Mouse (Mus musculus): ENCODE measurements around the gene Sfxn2. TPM values are rescaled to one million over a fixed set of nuclear protein-coding genes. Genes with fewer than 3 reads are reported as not detected.
A peak's percentile ranks its signal among the peaks of the same experiment; 100 is the strongest.

Gene Sfxn2
- 24.9 and 25.2 TPM in 2 replicates for polyA plus RNA-seq (2015; fragmentation: Nextera tagmentation; extraction: Ambion mirVana)

- Histone ChIP-seq H3K4me2 (peak within 1 kb of the TSS; percentile 79), H3K27ac (peak within 1 kb of the TSS; percentile 83), H3K27me3 (no peaks in the 10 kb centered on the region), H3K9me3 (no peaks in the 10 kb centered on the region), H3K36me3 (no peaks in the 10 kb centered on the region), H3K9ac (peak within 1 kb of the TSS; percentile 81), H3K4me3 (peak within 1 kb of the TSS; percentile 83), H3K4me1 (peaks cover 23% of the 10 kb centered on the region)
- under 1% methylated on average over 65 of the region's 67 CpGs for WGBS
- ATAC-seq (ENCODE audit: insufficient number of reproducible peaks, insufficient read depth, low FRiP score, low TSS enrichment, low read depth): peak; percentile 97
Measured at GRCm38 (mm10) chr19:46572951-46573937, at the start of gene Sfxn2, which contains the start of gene Arl3. TSS of gene Sfxn2 (plus strand) at chr19:46573365. TSS of gene Arl3 (minus strand) at chr19:46573198.

- Histone ChIP-seq H3K27me3 (no peaks in the 10 kb centered on the region), H3K4me2 (peak overlapping the region; percentile 64), H3K27ac (peak overlapping the region; percentile 83), H3K9ac (peak overlapping the region; percentile 47; the same call in 1 of the 2 replicates), H3K36me3 (no peaks in the 10 kb centered on the region), H3K9me3 (no peaks in the 10 kb centered on the region), H3K4me3 (peak overlapping the region; percentile 32), H3K4me1 (peaks cover 62% of the 10 kb centered on the region)
- 5% methylated on average over 20 of the region's 20 CpGs for WGBS
- ATAC-seq (ENCODE audit: insufficient number of reproducible peaks, insufficient read depth, low FRiP score, low TSS enrichment, low read depth): peak; percentile 89
Measured at GRCm38 (mm10) chr19:46523480-46524151, 49.5 kb upstream of the Sfxn2 start.

- no peak for ATAC-seq (ENCODE audit: insufficient number of reproducible peaks, insufficient read depth, low FRiP score, low TSS enrichment, low read depth)
- H3K4me2 ChIP-seq: peak overlapping the region; percentile 64
- H3K9ac ChIP-seq: peak overlapping the region; percentile 47
- peaks cover 62% of the 10 kb centered on the region for H3K4me1 ChIP-seq
- no peaks in the 10 kb centered on the region for H3K27me3 ChIP-seq
- H3K9me3 ChIP-seq: no peaks in the 10 kb centered on the region
- 7% methylated on average over 6 of the region's 6 CpGs for WGBS
- H3K36me3 ChIP-seq: no peaks in the 10 kb centered on the region
- H3K4me3 ChIP-seq: peak overlapping the region; percentile 32
- H3K27ac ChIP-seq: peak overlapping the region; percentile 83
Measured at GRCm38 (mm10) chr19:46524152-46524544, 49.0 kb upstream of the Sfxn2 start.

- H3K4me2 ChIP-seq: peak overlapping the region; percentile 64
- H3K36me3 ChIP-seq: no peaks in the 10 kb centered on the region
- H3K9me3 ChIP-seq: no peaks in the 10 kb centered on the region
- H3K9ac ChIP-seq: peak overlapping the region; percentile 47
- H3K4me1 ChIP-seq: peaks cover 68% of the 10 kb centered on the region
- H3K27ac ChIP-seq: peak overlapping the region; percentile 83
- no peaks in the 10 kb centered on the region for H3K27me3 ChIP-seq
- WGBS: 25% methylated on average over 14 of the region's 14 CpGs
- 0 out of 2 replicates have a peak overlapping the region, but pooled peaks have one; percentile 32 for H3K4me3 ChIP-seq
- no peak for ATAC-seq (ENCODE audit: insufficient number of reproducible peaks, insufficient read depth, low FRiP score, low TSS enrichment, low read depth)
Measured at GRCm38 (mm10) chr19:46524601-46525321, 48.4 kb upstream of the Sfxn2 start.

- Histone ChIP-seq H3K36me3 (no peaks in the 10 kb centered on the region), H3K27ac (peak overlapping the region; percentile 36), H3K4me1 (peaks cover 80% of the 10 kb centered on the region), H3K27me3 (no peaks in the 10 kb centered on the region), H3K4me3 (no peak overlapping the region), H3K4me2 (peak overlapping the region; percentile 5; the same call in 1 of the 2 replicates), H3K9ac (peak overlapping the region; percentile 40; the same call in 1 of the 2 replicates), H3K9me3 (no peaks in the 10 kb centered on the region)
- ATAC-seq (ENCODE audit: insufficient number of reproducible peaks, insufficient read depth, low FRiP score, low TSS enrichment, low read depth): no peak
- WGBS: 37% methylated on average over 10 of the region's 10 CpGs
Measured at GRCm38 (mm10) chr19:46525691-46526631, 47.2 kb upstream of the Sfxn2 start.

- 14% methylated on average over 17 of the region's 17 CpGs for WGBS
- peak overlapping the region; percentile 88 for H3K27ac ChIP-seq
- no peak for ATAC-seq (ENCODE audit: insufficient number of reproducible peaks, insufficient read depth, low FRiP score, low TSS enrichment, low read depth)
- peak overlapping the region; percentile 58 for H3K4me2 ChIP-seq
- H3K4me3 ChIP-seq: peak overlapping the region; percentile 27
- no peaks in the 10 kb centered on the region for H3K36me3 ChIP-seq
- peaks cover 97% of the 10 kb centered on the region for H3K4me1 ChIP-seq
- no peaks in the 10 kb centered on the region for H3K9me3 ChIP-seq
- H3K27me3 ChIP-seq: no peaks in the 10 kb centered on the region
- 0 out of 2 replicates have a peak overlapping the region, but pooled peaks have one; percentile 32 for H3K9ac ChIP-seq
Measured at GRCm38 (mm10) chr19:46527632-46528528, 45.3 kb upstream of the Sfxn2 start.

GRCm38 (mm10) chr19:46528529-46529213 is 44.5 kb upstream of the Sfxn2 start:
- Histone ChIP-seq H3K4me3 (peak overlapping the region; percentile 27), H3K9ac (peak overlapping the region; percentile 44), H3K9me3 (no peaks in the 10 kb centered on the region), H3K4me2 (peak overlapping the region; percentile 58), H3K27ac (peak overlapping the region; percentile 88), H3K4me1 (peaks cover 97% of the 10 kb centered on the region), H3K27me3 (no peaks in the 10 kb centered on the region), H3K36me3 (no peaks in the 10 kb centered on the region)
- 3% methylated on average over 20 of the region's 20 CpGs for WGBS
- ATAC-seq (ENCODE audit: insufficient number of reproducible peaks, insufficient read depth, low FRiP score, low TSS enrichment, low read depth): peak; percentile 57

GRCm38 (mm10) chr19:46529601-46530448 is 43.3 kb upstream of the Sfxn2 start:
- no peak for ATAC-seq (ENCODE audit: insufficient number of reproducible peaks, insufficient read depth, low FRiP score, low TSS enrichment, low read depth)
- Histone ChIP-seq H3K4me3 (0 out of 2 replicates have a peak overlapping the region, but pooled peaks have one; percentile 27), H3K4me1 (peaks cover 89% of the 10 kb centered on the region), H3K27ac (peak overlapping the region; percentile 88), H3K9ac (peak overlapping the region; percentile 44), H3K9me3 (no peaks in the 10 kb centered on the region), H3K36me3 (peaks cover 4% of the 10 kb centered on the region; the same call in 1 of the 2 replicates), H3K27me3 (no peaks in the 10 kb centered on the region), H3K4me2 (peak overlapping the region; percentile 58)
- WGBS: 13% methylated on average over 13 of the region's 13 CpGs
